Mouse (Mus musculus) left cerebral cortex, adult 8-10 months (tissue): ENCODE measurements around the gene Clcn2. TPM values are rescaled to one million over a fixed set of nuclear protein-coding genes. Genes with fewer than 3 reads are reported as not detected.
"Not testable (repeated sequence)": the region's sequence is repeated elsewhere in the genome, so short reads cannot be mapped to it uniquely, and the experiment has no call there.

ENCODE experiments used
- DNase-seq, 2 experiments: peaks; one replicate each; pipeline ENCODE4 v3.0.0; 2022; ENCODE audit warnings: low spot score in 2 of 2
- total RNA-seq, 4 experiments: library from RNA; stranded (reverse); gene quantifications; 2 replicates each; pipeline ENCODE4 v1.2.4; 2022

Gene Clcn2
- total RNA-seq, 4 experiments from 2014 or later = 63.2 to 75.5 (median 71.9) TPM

DNA sequence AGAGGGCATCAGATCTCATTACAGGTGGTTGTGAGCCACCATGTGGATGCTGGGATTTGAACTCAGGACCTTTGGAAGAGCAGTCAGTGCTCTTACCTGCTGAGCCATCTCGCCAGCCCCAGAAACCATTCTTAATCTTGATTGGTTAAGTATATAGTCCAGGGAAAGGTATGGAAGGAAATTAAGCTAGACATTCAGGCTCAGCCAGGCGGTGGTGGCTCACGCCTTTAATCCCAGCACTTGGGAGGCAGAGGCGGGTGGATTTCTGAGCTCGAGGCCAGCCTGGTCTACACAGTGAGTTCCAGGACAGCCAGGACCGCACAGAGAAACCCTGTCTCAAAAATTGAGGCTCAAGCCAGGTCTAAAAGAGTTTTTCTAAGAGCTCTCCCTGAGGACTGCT is 49.5 kb downstream of the Clcn2 start, which contains the start of gene Eif4g1:
Gene Eif4g1 (plus strand): TSS at position 301 of the 400 bp plus-strand sequence.
- DNase-seq = not testable (repeated sequence)

DNA sequence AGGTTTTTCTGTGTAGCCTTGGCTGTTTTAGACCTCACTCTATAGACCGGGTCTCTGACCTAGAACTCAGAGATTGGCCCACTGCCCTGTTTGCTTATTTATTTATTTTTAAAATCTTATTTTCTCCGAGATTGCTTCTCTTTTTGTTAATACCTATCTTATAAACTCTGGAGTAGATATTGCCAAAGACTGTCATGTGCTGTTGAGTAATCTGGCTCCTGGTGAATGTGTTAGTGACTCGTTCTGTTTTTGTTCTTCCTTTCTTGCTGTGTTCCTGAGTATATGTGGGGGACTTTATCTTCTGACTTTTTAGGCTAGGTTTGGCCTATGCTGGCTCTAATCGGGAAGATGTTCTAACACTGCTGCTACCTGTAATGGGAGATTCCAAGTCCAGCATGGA is 59.9 kb downstream of the Clcn2 start:
- DNase-seq = no peak

GRCm38 (mm10) chr16:20653315-20653714 is 64.2 kb downstream of the Clcn2 start:
- DNase-seq = no peak

Other genes starting within 250 kb of the Clcn2 start
- 10 to 100 TPM; 57.3 to 62.6 (median 59.3) TPM for gene Eif2b5, start 218.9 kb downstream of the Clcn2 start, total RNA-seq
- gene Dvl3, start 200.8 kb downstream of the Clcn2 start, total RNA-seq = 10 to 100 TPM; 50.6 to 55.9 (median 54.9) TPM
- gene Ap2m1, start 182.3 kb downstream of the Clcn2 start, total RNA-seq = 100 to 1,000 TPM; 794 to 854 (median 817) TPM
- gene Abcf3, start 169.2 kb downstream of the Clcn2 start, total RNA-seq = 100 to 1,000 TPM; 102 to 130 (median 119) TPM
- gene Vwa5b2, start 128.3 kb downstream of the Clcn2 start, total RNA-seq = 10 to 100 TPM; 51.3 to 65.5 (median 57.9) TPM
- 1 to 10 TPM; 1.1 to 2.3 (median 1.7) TPM for gene Eef1akmt4, start 106.2 kb downstream of the Clcn2 start, total RNA-seq
- under 1 TPM in 2 of 4 experiments, not detected in 2; 0.42 to 0.73 TPM for gene Gm49333, start 106.1 kb downstream of the Clcn2 start, total RNA-seq
- 10 to 100 TPM in 3 of 4 experiments, 1 to 10 TPM in 1; 8.1 to 15.5 (median 12.3) TPM for gene Alg3, start 106.0 kb downstream of the Clcn2 start, total RNA-seq
- gene Camk2n2, start 96.5 kb downstream of the Clcn2 start, total RNA-seq = 100 to 1,000 TPM; 145 to 169 (median 150) TPM
- 10 to 100 TPM; 28.2 to 33.5 (median 30.5) TPM for gene Ece2, start 87.9 kb downstream of the Clcn2 start, total RNA-seq
- gene Psmd2, start 66.1 kb downstream of the Clcn2 start, total RNA-seq = 100 to 1,000 TPM; 222 to 245 (median 230) TPM
- gene Eif4g1, start 49.4 kb downstream of the Clcn2 start, total RNA-seq = 100 to 1,000 TPM; 253 to 267 (median 263) TPM
- 100 to 1,000 TPM; 271 to 291 (median 283) TPM for gene Fam131a, start 24.5 kb downstream of the Clcn2 start, total RNA-seq
- gene Polr2h, start 81 bp downstream of the Clcn2 start, total RNA-seq = 10 to 100 TPM; 19.6 to 26.6 (median 21.2) TPM
- gene Chrd, start 15.4 kb upstream of the Clcn2 start, total RNA-seq = 10 to 100 TPM; 26.7 to 42.0 (median 32.0) TPM
- gene Thpo, start 16.8 kb upstream of the Clcn2 start, total RNA-seq = 1 to 10 TPM; 5.2 to 7.2 (median 5.8) TPM